Mouse (Mus musculus): ENCODE data around the gene Tcf7l2.

DNA sequence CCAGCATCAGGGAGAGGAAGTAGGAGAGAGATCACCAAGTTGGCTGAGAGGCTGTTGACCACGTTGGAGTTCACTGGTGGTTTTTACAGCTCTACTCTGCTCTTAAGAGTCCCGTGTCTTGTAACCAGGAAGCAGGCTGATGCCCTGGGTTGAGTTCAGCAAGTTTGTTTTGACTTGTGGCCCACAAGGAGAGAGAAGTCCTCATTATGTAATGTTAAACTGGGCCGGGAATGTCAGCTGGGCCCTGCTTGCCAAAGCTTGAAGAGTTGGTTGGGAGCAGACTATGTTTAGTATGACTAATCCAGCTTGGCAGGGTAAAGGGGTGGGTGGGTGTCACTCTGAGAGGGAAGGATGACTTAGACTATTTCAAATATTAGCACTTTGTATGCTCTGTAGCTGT is 134.9 kb downstream of the Tcf7l2 start:
- TF ChIP-seq CTCF (IDR thresholded peaks at IDR 0.05; ENCODE audit: control insufficient read depth, insufficient read depth, insufficient read length) (no peak), USF1 (IDR thresholded peaks at IDR 0.05; ENCODE audit: low read depth) (no peak)
